Mouse (Mus musculus): ENCODE data around the gene Por.

- TF ChIP-seq CTCF (IDR thresholded peaks at IDR 0.05) = no peak
- no peak for TF ChIP-seq EP300 (IDR thresholded peaks at IDR 0.05)
These were observed 8.6 kb downstream of the Por start for GRCm38 (mm10) chr5:135678481-135678880.
